Mouse (Mus musculus) olfactory bulb, adult 2 months (tissue): ENCODE results near the gene Aldh8a1. TPM values are rescaled to one million over a fixed set of nuclear protein-coding genes. Genes with fewer than 3 reads are reported as not detected.

Experiments used
- H3K27ac ChIP-seq: fragments of 200-500 bp; 2 replicates; pipeline ENCODE4 v1.5.1; 2012; ENCODE audit warnings: low read depth, low read length; ENCODE audit not compliant: insufficient read depth
- H3K4me1 ChIP-seq: fragments of 200-500 bp; 2 replicates; pipeline ENCODE4 v1.6.1; 2012; ENCODE audit warnings: low read length; ENCODE audit not compliant: control insufficient read depth, insufficient read depth
- H3K4me3 ChIP-seq: fragments of 200-500 bp; 2 replicates; pipeline ENCODE4 v1.5.1; 2012; ENCODE audit warnings: mild to moderate bottlenecking, low read depth, low read length, moderate library complexity; ENCODE audit not compliant: insufficient read depth
- CTCF ChIP-seq: fragments of 200-500 bp; IDR thresholded peaks from 2 replicates; pipeline ENCODE4 v1.5.1; 2012; ENCODE audit warnings: low read depth, mild to moderate bottlenecking, low read length, moderate library complexity; ENCODE audit not compliant: insufficient read depth
- POLR2A ChIP-seq: fragments of 200-500 bp; IDR thresholded peaks from 2 replicates; pipeline ENCODE4 v1.6.1; 2012; ENCODE audit warnings: mild to moderate bottlenecking, low read depth, low read length, moderate library complexity; ENCODE audit not compliant: insufficient read depth
- WGBS: fragments of 180-500 bp; shearing (Covaris S2); methylation state at CpG from one replicate; pipeline ENCODE4 v1.1.7; 2018; 5-methylcytosine and 5-hydroxymethylcytosine counted together
- polyA plus RNA-seq: library from polyadenylated mRNA; stranded (reverse); fragments of >200 nt; gene quantifications from 2 replicates; pipeline ENCODE4 v1.2.4, GENCODE M21; 2012; ENCODE audit warnings: low replicate concordance; ENCODE audit not compliant: missing spikeins, insufficient read depth, insufficient read length

Aldh8a1 gene
- not detected in 2 replicates for polyA plus RNA-seq

DNA sequence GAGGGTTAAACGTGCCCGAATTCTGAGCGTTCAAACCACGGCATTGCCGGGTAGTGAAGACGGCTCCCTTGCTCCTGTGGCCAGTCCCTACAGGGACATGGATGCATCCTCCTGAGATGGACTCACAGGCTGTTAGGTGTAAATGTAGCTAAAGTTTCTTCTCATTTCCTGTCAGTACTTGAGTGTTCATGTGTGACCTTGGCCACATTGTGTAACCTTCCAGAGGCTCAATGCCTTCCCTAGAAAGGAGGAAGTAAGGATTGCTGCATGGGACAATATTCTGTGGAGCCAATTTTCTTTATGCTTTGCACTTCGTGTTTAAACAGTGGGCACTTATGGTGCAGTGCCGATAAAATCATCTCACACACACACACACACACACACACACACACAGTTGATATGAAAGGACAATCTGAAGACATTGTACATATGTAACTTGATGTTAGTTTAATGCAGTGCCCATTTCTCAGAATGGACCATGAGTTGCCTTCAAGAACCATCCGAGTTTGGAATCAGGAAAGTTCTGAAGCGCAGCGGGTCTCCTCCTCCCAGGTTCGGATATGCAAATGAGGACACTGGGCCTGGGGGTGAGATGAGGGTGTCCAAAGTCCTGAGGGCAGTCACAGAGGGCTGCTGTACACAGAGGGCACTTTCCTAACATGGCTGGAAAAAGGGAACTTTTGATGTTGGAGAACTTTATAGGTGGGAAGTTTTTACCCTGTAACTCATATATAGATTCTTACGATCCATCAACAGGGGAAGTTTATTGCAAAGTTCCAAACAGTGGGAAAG is at the start of gene Aldh8a1:
Gene Aldh8a1, plus strand, starts transcription at position 610 of the 792 bp plus-strand sequence.
- 88% methylated on average over 13 of the region's 13 CpGs for WGBS
- TF ChIP-seq POLR2A = no peak
- TF ChIP-seq CTCF = no peak
- no peak within 1 kb of the TSS for H3K4me3 ChIP-seq
- no peak within 1 kb of the TSS for H3K27ac ChIP-seq
- no peaks in the 10 kb centered on the region; the same call in 1 of the 2 replicates for H3K4me1 ChIP-seq

DNA sequence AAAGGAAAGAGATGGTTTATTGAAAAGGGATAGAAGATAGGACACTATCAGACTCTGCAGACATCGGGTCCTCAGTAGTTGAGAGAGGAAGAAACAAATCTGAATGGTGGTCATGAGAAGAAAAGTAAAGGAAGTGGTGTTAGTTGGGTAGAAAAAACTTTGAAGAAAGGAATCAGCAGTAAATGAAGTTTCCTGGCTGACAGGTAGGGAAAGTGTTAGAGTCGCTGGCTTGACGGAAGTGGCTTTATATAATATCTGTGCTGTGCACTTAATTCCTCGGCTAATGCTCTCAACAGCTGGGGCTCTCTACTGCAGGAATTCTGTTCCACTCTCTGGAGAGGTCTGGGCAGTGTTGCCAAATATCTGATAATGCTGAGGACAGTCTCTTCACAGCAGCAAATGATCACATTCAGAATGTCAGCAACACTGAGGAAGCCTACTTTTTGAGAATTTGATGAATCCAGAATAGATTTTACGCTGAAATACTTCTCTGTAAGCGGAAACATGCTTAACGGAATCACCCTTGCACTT is 49.4 kb upstream of the Aldh8a1 start:
- WGBS = 88% methylated on average over 7 of the region's 7 CpGs
- Histone ChIP-seq H3K4me1 (no peaks in the 10 kb centered on the region), H3K4me3 (no peak overlapping the region), H3K27ac (no peak overlapping the region)
- no peak for TF ChIP-seq CTCF
- no peak for TF ChIP-seq POLR2A

DNA sequence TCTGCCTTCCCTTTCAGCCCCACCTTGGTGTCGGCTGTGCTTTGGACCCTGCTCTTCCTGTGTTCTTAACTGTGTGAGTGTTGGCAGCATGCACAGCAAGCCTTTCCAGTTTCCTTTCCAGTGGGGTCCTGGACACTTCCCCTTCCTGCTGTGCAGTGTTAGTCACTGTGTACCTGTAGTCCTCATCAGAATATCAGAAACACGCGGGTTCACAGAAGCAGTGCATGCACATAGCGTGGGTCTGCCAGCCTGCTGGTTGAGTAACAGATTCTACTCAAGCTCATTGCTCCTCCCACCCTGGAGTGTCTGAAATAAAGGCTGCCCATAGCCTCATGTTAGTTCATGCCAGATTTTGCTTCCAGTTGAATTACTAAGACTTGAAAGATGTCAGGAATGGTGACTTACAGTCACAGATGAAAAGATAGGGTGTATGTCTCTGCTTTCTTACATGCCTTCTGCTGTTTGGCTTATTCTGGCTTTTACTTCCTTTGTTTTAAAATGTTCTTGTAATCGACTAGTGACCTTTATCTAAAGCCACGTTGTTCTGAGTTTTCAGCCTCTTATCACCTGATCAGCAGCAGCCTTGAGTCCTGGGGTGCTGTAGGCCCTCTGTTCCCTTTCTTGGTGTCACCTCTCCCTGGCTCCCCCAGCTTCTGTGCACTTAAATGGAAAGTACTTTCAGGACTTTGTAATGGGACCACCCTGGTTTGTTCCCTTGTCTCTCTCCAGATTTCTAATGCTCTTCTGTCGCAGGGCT is 42.6 kb upstream of the Aldh8a1 start:
- TF ChIP-seq POLR2A (no peak), CTCF (no peak)
- H3K4me3 ChIP-seq = no peak overlapping the region
- 77% methylated on average over 7 of the region's 7 CpGs for WGBS

DNA sequence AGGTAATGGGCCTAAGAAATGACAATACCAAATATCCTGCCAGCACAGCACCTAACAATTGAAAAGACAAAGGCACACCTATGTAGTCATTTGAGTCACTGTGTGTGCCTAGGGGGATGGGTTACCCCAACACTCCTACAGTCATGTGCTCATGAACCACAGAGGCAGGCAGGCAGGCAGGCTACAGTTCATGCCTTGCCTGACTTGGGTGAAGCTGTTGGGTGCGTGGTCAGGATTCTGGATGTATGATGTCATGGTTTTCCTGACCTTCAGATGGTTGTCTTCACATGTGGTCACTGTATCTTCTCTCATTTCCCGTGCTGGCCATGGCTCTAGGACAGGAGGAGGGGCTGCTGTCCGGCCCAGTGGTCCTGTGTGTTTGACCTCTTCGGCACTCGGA is 41.6 kb upstream of the Aldh8a1 start:
- Histone ChIP-seq H3K4me3 (no peak overlapping the region), H3K4me1 (no peaks in the 10 kb centered on the region), H3K27ac (no peak overlapping the region)
- 97% methylated on average over 5 of the region's 5 CpGs for WGBS
- TF ChIP-seq CTCF (no peak), POLR2A (no peak)

More for the DNA sequence above, 42.6 kb upstream of the Aldh8a1 start:
- no peak overlapping the region for H3K27ac ChIP-seq
- no peaks in the 10 kb centered on the region for H3K4me1 ChIP-seq

DNA sequence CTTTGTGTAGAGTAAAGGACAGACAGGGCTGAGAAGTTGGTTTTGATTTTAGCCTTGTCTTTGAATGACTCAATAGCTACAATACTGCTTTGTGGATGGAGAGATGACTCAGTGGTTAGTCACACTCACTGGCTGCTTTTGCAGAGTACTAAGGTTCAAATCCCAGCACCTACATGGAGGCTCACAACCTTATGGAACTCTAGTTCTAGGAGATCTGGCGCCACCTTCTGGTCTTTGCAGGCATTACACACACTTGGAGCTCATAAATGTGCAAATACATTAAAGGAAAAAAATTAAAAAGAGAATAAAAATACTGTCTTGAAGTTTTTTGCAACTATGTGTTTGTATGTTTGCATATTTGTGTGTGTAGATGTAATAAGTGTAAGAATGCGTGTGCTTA is 39.9 kb upstream of the Aldh8a1 start:
- 75% methylated on average over 2 of the region's 2 CpGs for WGBS
- H3K4me1 ChIP-seq = no peaks in the 10 kb centered on the region
- H3K27ac ChIP-seq = no peak overlapping the region
- TF ChIP-seq POLR2A (no peak), CTCF (no peak)
- no peak overlapping the region for H3K4me3 ChIP-seq

DNA sequence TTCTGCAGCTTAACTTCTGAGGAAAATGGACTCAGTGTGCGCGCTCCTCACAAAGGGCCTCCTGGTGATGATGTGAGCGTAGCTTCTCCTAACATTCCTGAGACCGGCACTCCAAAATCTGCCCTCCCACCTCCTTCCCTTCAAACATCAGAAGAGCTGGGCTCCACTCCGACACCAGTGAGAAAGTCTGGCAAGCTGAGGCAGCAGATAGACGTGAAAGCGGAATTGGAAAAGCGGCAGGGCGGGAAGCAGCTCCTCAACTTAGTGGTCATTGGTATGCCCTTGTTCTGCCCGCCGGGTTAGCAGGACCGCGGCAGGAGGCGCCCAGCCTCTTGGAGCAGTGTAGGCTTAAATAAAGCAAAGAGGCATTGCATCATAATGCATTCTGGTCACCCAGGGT is 35.4 kb upstream of the Aldh8a1 start:
- 85% methylated on average over 14 of the region's 14 CpGs for WGBS
- Histone ChIP-seq H3K4me3 (no peak overlapping the region), H3K27ac (no peak overlapping the region)

DNA sequence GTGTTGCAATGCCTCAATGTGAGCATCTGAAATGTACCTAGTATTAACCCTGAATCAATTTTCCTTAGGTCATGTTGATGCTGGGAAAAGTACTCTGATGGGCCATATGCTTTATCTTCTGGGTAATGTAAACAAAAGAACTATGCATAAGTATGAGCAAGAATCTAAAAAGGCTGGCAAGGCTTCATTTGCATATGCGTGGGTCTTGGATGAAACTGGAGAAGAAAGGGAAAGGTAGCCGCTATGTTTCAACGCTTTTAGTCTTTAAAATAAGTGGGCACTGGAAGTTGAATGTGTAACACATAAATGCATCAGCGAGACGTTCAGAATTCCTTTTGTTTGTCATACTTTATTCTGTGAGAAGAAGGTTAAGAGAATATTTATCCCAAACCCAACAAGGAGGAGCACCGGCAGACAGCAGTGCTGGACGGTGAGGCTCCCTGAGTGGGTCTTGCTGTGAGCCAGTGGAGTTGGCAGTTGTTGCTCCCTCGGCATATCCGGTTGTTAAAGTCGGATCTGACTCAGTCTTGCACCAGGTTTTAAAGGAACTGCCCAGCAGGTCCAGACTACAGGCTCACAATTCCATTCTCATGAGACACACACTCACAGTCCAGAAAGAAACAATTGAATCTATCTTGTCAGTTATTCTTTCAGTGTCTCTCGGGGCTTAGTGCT is 34.6 kb upstream of the Aldh8a1 start:
- TF ChIP-seq POLR2A = no peak
- TF ChIP-seq CTCF = no peak
- H3K4me3 ChIP-seq = no peak overlapping the region
- H3K27ac ChIP-seq = no peak overlapping the region
- WGBS = 82% methylated on average over 11 of the region's 11 CpGs
- no peaks in the 10 kb centered on the region for H3K4me1 ChIP-seq

More for the DNA sequence above, 35.4 kb upstream of the Aldh8a1 start:
- TF ChIP-seq POLR2A (no peak), CTCF (no peak)
- no peaks in the 10 kb centered on the region for H3K4me1 ChIP-seq

DNA sequence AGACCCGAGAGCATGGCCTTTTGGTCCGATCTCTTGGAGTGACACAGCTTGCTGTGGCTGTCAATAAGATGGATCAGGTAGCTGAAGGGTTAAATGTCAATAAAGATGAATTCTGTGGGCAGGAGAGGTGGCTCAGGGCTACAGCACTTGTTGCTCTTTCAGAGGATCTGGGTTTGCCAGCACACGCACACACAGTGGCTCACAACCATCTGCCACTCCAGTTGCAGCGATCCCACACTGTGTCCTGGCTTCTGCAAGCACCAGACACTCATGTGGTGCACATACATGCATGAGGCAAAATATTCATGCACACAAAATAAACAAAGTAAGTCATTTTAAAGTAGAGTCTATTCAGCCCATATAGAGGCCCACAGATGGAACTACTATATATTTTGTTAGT is 29.8 kb upstream of the Aldh8a1 start:
- H3K27ac ChIP-seq = no peak overlapping the region
- 96% methylated on average over 4 of the region's 4 CpGs for WGBS
- H3K4me1 ChIP-seq = no peaks in the 10 kb centered on the region
- no peak overlapping the region for H3K4me3 ChIP-seq
- no peak for TF ChIP-seq POLR2A
- TF ChIP-seq CTCF = no peak

DNA sequence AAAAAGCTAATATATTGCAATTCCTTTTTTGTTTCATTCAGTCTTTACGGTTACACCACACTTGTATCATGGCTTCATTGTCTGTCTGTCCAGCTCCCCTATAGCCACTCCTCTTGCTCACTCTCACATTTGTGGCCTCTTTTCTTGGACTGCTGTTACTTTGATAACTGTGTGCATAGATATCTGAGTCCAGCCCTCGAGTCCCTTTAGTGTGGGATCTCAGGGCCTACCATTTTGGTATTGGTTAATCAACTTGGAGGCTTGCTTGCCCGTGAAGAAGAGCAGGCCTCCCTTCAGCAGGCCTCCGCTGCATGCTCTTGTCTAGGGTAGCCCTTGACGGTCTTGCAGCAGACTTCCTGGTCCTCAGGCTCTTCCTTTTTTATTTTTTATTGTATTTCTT is 27.6 kb upstream of the Aldh8a1 start:
- Histone ChIP-seq H3K4me3 (no peak overlapping the region), H3K27ac (no peak overlapping the region), H3K4me1 (no peaks in the 10 kb centered on the region)
- TF ChIP-seq CTCF (no peak), POLR2A (no peak)
- 98% methylated on average over 5 of the region's 5 CpGs for WGBS
